Mouse (Mus musculus): ENCODE measurements around the gene Peg12. TPM values are rescaled to one million over a fixed set of nuclear protein-coding genes. Genes with fewer than 3 reads are reported as not detected.

Gene Peg12
- polyA plus RNA-seq, 1 experiment: 0.15 TPM

GRCm38 (mm10) chr7:62436394-62436793 lies 27.9 kb downstream of the Peg12 start:
- H3K36me3 ChIP-seq (ENCODE audit: control insufficient read depth, insufficient read depth, low read length): no peaks in the 10 kb centered on the region
- TF ChIP-seq CTCF (IDR thresholded peaks at IDR 0.05; ENCODE audit: control insufficient read depth, insufficient read depth, insufficient replicate concordance, low read depth, low read length): no peak
- H3K4me1 ChIP-seq (ENCODE audit: control insufficient read depth, insufficient read depth, low read length): no peaks in the 10 kb centered on the region

GRCm38 (mm10) chr7:62433243-62433642 lies 31.1 kb downstream of the Peg12 start:
- no peak for TF ChIP-seq POLR2A (IDR thresholded peaks at IDR 0.05; ENCODE audit: control insufficient read depth, low read depth, low read length)
- no peak for TF ChIP-seq CTCF (IDR thresholded peaks at IDR 0.05; ENCODE audit: control insufficient read depth, insufficient read depth, insufficient replicate concordance, low read depth, low read length)
- Histone ChIP-seq H3K27me3 (ENCODE audit: control insufficient read depth, insufficient read depth, low read length) (no peaks in the 10 kb centered on the region), H3K4me3 (ENCODE audit: control insufficient read depth, low read depth, low read length) (no peak overlapping the region), H3K4me1 (ENCODE audit: control insufficient read depth, insufficient read depth, low read length) (no peaks in the 10 kb centered on the region), H3K36me3 (ENCODE audit: control insufficient read depth, insufficient read depth, low read length) (no peaks in the 10 kb centered on the region), H3K27ac (ENCODE audit: control insufficient read depth, insufficient read depth, low read depth, low read length) (no peak overlapping the region)

More at GRCm38 (mm10) chr7:62436394-62436793, 27.9 kb downstream of the Peg12 start:
- Histone ChIP-seq H3K27me3 (ENCODE audit: control insufficient read depth, insufficient read depth, low read length) (no peaks in the 10 kb centered on the region), H3K27ac (ENCODE audit: control insufficient read depth, insufficient read depth, low read depth, low read length) (no peak overlapping the region), H3K4me3 (ENCODE audit: control insufficient read depth, low read depth, low read length) (no peak overlapping the region)

DNA sequence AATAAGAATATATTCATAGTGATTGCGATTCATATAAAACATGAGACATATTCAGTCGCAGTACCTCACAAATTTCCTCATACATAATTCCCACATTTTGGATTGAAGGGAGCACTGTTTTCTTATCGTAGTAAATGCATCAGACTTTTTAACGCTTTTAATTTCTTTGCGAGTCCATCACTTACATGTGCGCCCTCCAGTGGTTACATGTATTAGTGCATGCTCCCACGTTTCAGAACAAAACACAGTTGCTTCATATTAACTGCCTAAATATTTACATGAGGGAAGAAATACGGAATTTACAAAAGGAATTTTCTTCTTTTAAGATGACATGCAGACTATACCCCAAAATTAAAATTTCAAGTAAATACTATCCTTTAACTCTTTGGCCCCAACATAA lies 36.0 kb downstream of the Peg12 start:
- H3K4me1 ChIP-seq (ENCODE audit: control insufficient read depth, insufficient read depth, low read length): no peaks in the 10 kb centered on the region
- H3K27me3 ChIP-seq (ENCODE audit: control insufficient read depth, insufficient read depth, low read length): no peaks in the 10 kb centered on the region
- no peak for TF ChIP-seq CTCF (IDR thresholded peaks at IDR 0.05; ENCODE audit: control insufficient read depth, insufficient read depth, insufficient replicate concordance, low read depth, low read length)
- no peak for TF ChIP-seq POLR2A (IDR thresholded peaks at IDR 0.05; ENCODE audit: control insufficient read depth, low read depth, low read length)
- H3K27ac ChIP-seq (ENCODE audit: control insufficient read depth, insufficient read depth, low read depth, low read length): no peak overlapping the region
- no peaks in the 10 kb centered on the region for H3K36me3 ChIP-seq (ENCODE audit: control insufficient read depth, insufficient read depth, low read length)
- no peak overlapping the region for H3K4me3 ChIP-seq (ENCODE audit: control insufficient read depth, low read depth, low read length)

DNA sequence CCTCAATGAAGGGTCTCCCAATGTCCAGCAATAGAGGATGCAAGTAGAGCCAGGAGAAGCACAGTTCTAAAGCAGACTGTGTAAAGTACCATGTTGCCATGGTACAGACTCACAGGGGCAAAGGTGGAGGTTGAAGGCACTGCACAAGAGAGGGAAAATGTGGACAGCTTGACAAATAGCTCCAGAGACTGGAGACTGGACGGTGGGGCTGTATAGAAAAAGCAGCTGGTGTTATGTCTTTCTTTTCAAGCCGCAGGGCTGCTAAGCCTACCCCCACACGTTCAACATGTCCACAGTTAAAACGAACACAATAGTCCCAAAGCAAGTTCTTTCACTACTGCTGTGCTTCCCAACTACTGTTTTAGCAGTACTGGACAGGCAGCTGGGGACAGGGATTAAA lies 41.1 kb downstream of the Peg12 start:
- Histone ChIP-seq H3K4me3 (ENCODE audit: control insufficient read depth, low read depth, low read length) (no peak overlapping the region), H3K27ac (ENCODE audit: control insufficient read depth, insufficient read depth, low read depth, low read length) (no peak overlapping the region), H3K27me3 (ENCODE audit: control insufficient read depth, insufficient read depth, low read length) (no peaks in the 10 kb centered on the region), H3K4me1 (ENCODE audit: control insufficient read depth, insufficient read depth, low read length) (peaks cover 11% of the 10 kb centered on the region), H3K36me3 (ENCODE audit: control insufficient read depth, insufficient read depth, low read length) (no peaks in the 10 kb centered on the region)
- TF ChIP-seq POLR2A (IDR thresholded peaks at IDR 0.05; ENCODE audit: control insufficient read depth, low read depth, low read length): no peak
- no peak for TF ChIP-seq CTCF (IDR thresholded peaks at IDR 0.05; ENCODE audit: control insufficient read depth, insufficient read depth, insufficient replicate concordance, low read depth, low read length)

- Histone ChIP-seq H3K36me3 (ENCODE audit: control insufficient read depth, insufficient read depth, low read length) (no peaks in the 10 kb centered on the region), H3K4me3 (ENCODE audit: control insufficient read depth, low read depth, low read length) (no peak overlapping the region), H3K4me1 (ENCODE audit: control insufficient read depth, insufficient read depth, low read length) (peaks cover 11% of the 10 kb centered on the region), H3K27ac (ENCODE audit: control insufficient read depth, insufficient read depth, low read depth, low read length) (no peak overlapping the region), H3K27me3 (ENCODE audit: control insufficient read depth, insufficient read depth, low read length) (no peaks in the 10 kb centered on the region)
- no peak for TF ChIP-seq CTCF (IDR thresholded peaks at IDR 0.05; ENCODE audit: control insufficient read depth, insufficient read depth, insufficient replicate concordance, low read depth, low read length)
- TF ChIP-seq POLR2A (IDR thresholded peaks at IDR 0.05; ENCODE audit: control insufficient read depth, low read depth, low read length): no peak
Observed at GRCm38 (mm10) chr7:62420566-62420965, 43.7 kb downstream of the Peg12 start.

DNA sequence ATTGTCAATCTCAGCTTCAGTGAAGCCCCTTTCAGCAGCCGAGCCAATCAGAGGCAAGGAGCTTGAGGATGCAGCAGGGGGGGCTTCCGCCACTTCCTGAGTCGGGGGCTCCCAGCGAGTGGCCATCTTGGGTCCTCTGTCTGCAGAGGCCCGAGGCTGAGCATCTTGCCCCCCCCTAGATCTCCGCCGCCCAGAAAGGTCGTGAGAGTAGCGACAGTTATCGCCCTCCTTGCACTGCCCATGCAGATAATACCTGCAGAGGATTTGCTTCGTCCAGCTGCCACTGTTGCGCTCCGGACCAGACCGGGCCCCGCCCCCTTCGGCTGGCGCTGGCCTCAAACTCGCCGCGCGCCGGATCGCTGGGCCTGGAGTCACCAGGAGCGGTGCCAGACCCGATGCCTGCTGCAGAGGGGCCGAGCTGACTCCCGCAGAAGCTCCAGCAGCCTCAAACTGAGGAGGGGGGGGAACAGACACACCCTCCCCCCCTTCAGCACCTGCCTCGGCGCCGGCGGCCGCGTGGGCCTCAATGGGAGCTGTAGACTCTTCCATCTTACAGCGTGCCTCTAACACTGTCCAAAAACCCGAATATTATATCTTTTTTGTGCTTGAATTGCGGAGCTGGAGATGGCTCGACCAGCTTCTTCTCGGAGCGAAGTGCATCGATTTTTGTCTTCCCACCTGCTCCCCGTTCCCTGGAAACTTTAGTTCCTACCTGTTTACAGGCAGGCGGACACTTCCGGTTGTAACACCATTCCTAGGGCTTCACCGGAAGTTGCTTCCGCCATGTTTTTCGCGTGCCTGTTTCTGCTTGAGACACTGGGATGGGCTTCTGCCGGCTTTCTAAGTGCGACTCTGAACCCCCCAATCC lies 44.6 kb downstream of the Peg12 start, which contains the start of gene Mkrn3:
Mkrn3 (minus strand) TSS at position 647 of the 868 bp plus-strand sequence.
- Histone ChIP-seq H3K4me1 (ENCODE audit: control insufficient read depth, insufficient read depth, low read length) (peaks cover 11% of the 10 kb centered on the region), H3K4me3 (ENCODE audit: control insufficient read depth, low read depth, low read length) (peak within 1 kb of the TSS; percentile 96), H3K27ac (ENCODE audit: control insufficient read depth, insufficient read depth, low read depth, low read length) (peak within 1 kb of the TSS; percentile 71), H3K27me3 (ENCODE audit: control insufficient read depth, insufficient read depth, low read length) (no peaks in the 10 kb centered on the region), H3K36me3 (ENCODE audit: control insufficient read depth, insufficient read depth, low read length) (no peaks in the 10 kb centered on the region)
- no peak for TF ChIP-seq CTCF (IDR thresholded peaks at IDR 0.05; ENCODE audit: control insufficient read depth, insufficient read depth, insufficient replicate concordance, low read depth, low read length)
- TF ChIP-seq POLR2A (IDR thresholded peaks at IDR 0.05; ENCODE audit: control insufficient read depth, low read depth, low read length): no peak; the same call in 1 of the 2 replicates

GRCm38 (mm10) chr7:62419105-62419492 lies 45.2 kb downstream of the Peg12 start:
- Histone ChIP-seq H3K27ac (ENCODE audit: control insufficient read depth, insufficient read depth, low read depth, low read length) (no peak overlapping the region), H3K4me1 (ENCODE audit: control insufficient read depth, insufficient read depth, low read length) (peaks cover 11% of the 10 kb centered on the region), H3K27me3 (ENCODE audit: control insufficient read depth, insufficient read depth, low read length) (no peaks in the 10 kb centered on the region)

More at GRCm38 (mm10) chr7:62419105-62419492, 45.2 kb downstream of the Peg12 start:
- H3K36me3 ChIP-seq (ENCODE audit: control insufficient read depth, insufficient read depth, low read length): no peaks in the 10 kb centered on the region
- H3K4me3 ChIP-seq (ENCODE audit: control insufficient read depth, low read depth, low read length): peak overlapping the region; percentile 96
- TF ChIP-seq CTCF (IDR thresholded peaks at IDR 0.05; ENCODE audit: control insufficient read depth, insufficient read depth, insufficient replicate concordance, low read depth, low read length) (no peak), POLR2A (IDR thresholded peaks at IDR 0.05; ENCODE audit: control insufficient read depth, low read depth, low read length) (no peak)

Measured in testis, adult 2 months (tissue).